Mouse (Mus musculus) embryo, embryonic 10.5 days (tissue): ENCODE results near the gene Itga3.

ENCODE experiments used
- DNase-seq: peaks from one replicate; pipeline ENCODE4 v3.0.0-alpha.2; 2015; ENCODE audit warnings: low spot score

The Itga3 gene

GRCm38 (mm10) chr11:95032945-95033344 is 43.7 kb downstream of the Itga3 start:
- no peak for DNase-seq

DNA sequence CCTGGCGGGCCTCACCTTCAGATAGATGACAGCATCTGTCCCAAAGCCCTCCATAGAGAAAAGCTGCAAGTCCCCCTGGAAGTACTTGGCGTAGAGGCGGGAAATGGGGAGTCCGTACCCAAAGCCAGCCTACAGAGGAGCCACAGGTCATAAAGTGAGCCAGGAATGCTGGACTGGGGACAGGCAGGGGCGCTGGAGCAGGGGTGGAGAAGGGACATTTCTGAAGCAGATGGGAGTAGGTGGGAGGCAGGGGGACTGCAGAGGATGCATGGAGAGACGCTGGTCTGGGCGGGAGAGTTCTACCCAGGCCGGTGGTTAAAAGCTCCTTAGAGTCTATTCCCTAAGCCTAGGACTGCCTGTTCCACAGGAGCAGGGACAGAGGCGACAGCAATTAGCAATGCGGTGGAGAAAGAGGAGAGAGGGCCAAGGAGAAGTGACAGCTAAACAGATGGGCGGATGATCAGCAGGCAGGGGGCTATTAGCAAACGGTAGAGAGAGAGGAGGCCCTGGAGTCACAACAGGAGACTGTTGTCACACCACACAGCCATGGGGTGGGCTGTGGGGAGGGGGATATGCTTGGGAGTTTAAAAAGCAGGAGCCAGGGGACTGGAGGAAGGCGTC is 48.6 kb downstream of the Itga3 start:
- no peak for DNase-seq

GRCm38 (mm10) chr11:95026849-95027248 is 49.8 kb downstream of the Itga3 start:
- DNase-seq = no peak

GRCm38 (mm10) chr11:95026090-95026542 is 50.5 kb downstream of the Itga3 start:
- no peak for DNase-seq

DNA sequence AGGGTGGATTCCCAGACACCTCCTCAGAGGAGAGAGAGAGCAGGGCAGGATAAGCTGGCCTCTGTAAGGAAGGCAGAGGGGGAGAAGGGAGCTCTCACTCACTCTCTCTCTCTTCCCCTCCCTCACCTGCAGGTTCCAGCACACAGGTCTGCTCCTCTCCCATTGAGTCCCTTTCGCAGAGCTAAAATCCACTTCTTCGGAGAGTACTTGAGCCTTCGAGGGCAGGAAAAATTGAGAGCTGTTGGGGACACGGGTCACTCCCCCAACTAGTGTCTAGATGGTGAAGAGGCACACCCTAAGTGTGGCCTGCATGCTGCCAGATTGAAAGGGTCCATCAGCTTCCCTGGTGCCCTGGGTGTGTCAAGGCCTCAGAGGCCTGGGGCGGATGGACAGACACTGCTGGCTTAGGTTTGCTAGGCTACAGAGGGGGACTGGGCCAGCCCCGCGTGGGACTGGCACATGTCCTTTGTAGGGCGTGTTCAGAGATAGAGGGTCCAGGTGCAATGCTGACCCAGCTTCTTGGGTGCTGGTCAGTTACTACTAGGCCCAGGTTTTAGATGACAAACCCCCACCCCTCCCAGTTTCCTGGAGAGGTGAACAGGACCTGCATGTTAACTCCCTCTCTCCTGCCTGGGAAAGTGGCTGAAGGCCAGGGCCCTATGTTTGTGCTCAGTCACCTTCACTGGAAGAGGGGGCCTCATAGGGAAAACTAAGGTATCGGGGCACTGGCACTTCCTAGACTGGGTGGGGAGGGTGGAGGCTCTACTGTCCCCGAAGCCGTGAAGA is 51.2 kb downstream of the Itga3 start:
- no peak for DNase-seq

DNA sequence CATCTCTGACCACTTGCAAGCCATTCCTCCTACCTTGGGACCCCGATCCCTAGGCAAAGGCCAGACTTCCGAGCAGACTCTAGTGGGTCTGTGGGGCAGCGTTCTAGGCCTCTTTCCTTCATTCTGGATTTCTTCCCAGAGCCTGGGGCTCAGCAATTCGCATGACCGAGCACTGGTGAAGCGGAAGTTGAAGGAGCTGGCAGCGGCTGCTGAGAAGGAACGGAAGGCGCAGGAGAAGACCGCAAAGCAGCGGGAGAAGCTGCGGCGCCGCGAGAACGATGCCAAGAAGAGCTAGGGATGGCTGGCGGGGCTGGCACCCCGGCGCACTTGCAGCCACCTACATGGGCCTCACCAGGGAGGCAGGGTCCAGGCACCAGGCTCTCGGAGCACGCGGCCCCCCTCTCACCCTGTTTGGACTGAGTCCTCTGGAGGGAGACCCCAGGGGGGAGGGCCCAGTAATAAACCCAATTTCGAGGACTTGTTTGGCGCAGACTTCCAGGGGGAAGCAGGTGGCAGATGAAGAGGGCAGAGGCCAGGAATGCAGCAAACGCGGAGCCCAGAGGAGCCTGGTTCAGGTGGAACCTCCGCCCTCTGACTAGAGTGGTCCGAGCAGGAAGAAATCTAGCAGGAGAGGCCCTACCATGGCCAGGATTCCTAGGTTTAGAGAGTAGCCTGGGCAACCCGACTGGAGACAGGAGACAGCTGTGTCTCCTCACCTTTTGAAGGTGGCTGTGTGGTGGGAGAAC is 52.0 kb downstream of the Itga3 start:
- no peak for DNase-seq

GRCm38 (mm10) chr11:95023481-95023880 is 53.1 kb downstream of the Itga3 start:
- DNase-seq = no peak

- DNase-seq = no peak
Observed at GRCm38 (mm10) chr11:95022237-95022992, 54.2 kb downstream of the Itga3 start.

DNA sequence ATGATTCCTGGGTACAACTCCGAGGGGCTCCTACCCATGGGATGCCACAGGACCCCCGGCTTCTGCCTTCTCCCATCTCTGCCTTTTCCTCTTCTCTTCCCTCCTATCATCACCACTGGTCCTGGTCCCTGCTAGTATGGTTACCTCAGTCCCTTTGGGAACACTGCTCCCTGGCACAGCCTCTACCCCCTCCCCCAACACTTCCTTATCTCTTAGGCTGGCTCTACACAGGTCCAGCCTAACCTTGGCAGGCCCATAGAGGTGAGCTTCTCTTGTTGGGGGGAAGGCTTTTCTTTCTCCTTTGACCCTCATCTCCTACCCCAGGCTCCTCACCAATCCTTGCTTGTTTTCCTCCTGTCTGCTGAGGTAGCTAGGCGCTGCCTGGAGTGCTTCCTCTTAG is 61.1 kb downstream of the Itga3 start:
- no peak for DNase-seq

GRCm38 (mm10) chr11:95012487-95012886 is 64.1 kb downstream of the Itga3 start:
- no peak for DNase-seq

DNA sequence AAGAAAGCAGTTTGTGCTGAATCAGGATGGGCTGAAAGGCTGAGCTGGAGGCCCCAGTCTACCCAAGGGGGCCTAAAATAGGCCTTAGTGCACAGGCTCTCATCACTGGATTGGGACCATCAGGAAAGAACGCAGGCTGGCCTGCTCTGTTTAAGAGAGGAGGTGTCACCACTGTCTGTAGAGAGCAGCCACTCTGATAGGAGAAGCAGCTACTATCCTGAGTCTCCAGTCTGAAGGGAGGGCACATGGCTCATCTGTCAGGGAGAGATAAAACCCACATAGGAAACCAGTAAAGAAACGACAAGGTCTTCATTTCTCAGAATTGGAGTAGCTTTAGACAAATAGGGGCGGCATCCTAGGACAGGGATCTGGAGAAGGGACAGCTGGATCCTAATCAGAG is 64.5 kb downstream of the Itga3 start:
- no peak for DNase-seq

- no peak for DNase-seq
Observed at GRCm38 (mm10) chr11:95011416-95011815, 65.2 kb downstream of the Itga3 start.

GRCm38 (mm10) chr11:95010841-95011403 is 65.7 kb downstream of the Itga3 start:
- DNase-seq = peak; percentile 12

GRCm38 (mm10) chr11:95010141-95010739 is 66.4 kb downstream of the Itga3 start:
- peak; percentile 42 for DNase-seq

GRCm38 (mm10) chr11:95009629-95010014 is 67.0 kb downstream of the Itga3 start, which contains the start of gene Samd14:
Samd14 (plus strand) TSS chr11:95009879.
- DNase-seq = peak; percentile 85

DNA sequence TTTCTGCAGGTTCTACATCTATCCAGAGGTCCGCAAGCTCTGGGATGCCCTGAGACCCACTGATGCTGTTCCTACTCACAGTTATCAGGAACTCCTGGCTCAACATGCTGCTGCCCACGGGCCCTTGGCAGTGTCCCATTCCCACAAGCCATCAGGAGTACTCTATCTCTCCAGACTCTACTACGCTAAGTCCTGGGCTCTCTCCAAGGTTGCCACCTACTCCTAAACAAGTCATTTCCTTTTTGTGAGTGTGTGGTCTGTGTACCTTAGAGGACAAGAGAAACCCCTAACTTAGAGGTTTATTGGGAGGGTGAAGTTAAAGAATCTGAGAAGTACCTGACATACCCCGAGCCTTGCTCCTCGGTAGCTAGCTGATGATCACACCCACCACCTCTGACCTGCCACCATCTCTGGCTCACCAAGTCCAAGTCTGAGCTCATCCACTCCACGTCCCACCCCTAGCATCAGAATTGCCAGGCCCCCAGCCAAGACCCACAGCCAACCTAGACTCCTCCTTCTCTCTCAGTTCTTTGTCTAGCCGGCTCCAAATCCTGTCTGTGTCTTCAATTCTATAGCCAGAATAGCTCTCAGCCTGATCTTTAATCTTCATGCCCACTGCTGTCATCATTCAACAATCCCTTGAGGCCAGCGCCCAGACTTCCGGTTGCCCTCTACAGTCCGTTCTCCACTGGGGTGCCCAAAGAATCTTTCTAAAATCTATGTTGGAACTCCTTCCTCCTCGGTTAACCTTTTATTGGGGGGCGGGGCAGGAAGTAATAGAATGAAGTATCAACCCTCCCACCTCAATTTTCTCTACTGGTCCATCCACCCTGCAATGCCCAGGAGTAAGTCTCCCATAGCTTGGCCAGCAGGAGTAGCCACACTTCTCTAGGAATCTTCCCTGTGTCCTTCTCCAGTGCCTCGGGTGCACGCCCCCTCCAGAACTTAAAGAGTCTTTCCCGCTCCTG is 67.7 kb downstream of the Itga3 start:
- DNase-seq = no peak

DNA sequence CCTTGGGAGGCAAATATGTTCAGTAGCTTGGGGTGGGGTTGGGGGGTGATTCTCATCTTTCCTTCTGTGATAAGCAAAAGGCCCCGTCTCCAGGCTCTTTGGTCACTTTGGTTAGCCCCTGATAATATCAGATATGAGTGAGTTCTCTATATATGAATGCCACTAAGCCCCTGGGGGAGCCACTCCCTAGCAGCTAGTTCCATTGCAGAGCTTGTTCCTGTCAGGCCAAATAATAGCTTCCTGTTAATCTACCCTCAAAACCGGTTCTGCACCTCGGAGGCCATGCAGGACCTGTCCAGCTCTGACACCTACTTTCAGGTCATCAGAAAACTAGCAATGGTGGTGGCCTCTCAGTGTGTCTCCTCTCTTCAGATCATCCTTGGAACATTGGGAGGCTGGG is 69.2 kb downstream of the Itga3 start:
- DNase-seq = no peak

- DNase-seq = peak; percentile 86
Observed at GRCm38 (mm10) chr11:95006525-95007219, 69.9 kb downstream of the Itga3 start.

DNA sequence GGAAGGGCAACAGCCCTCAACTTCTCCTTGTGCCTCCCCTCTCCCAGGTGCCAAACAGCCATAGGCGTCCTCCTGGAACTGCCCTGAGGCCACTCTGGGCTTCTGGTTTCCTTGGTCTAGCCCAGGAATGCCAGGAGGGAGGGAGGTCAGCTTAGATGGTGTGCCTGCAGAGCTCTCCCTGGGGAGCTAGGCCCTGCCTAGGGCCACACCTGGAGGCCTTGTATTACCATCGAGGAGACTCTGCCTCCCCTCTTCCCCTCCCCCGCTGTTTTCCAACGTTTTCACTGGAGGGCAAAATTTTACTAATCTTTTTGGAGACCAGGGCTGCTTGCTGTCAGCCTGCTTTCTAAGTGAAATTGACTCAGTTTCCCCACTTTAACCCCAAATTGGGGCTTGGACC is 70.6 kb downstream of the Itga3 start:
- DNase-seq = no peak

DNA sequence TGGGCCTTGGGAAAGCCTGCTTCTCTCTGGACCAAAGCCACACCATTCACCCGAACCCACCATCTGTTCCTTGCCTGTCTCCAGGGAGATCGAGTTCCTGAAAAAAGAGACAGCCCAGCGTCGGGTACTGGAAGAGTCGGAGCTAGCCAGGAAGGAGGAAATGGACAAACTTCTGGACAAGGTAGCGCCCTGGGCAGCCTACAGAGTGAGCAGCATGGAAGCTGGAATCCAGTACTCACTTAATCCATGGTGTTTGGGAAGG is 71.7 kb downstream of the Itga3 start:
- no peak for DNase-seq
